Mouse (Mus musculus) heart, postnatal 10 days (tissue): ENCODE measurements around the gene Kirrel2. TPM values are rescaled to one million over a fixed set of nuclear protein-coding genes. Genes with fewer than 3 reads are reported as not detected.
"Not testable (repeated sequence)": the region's sequence is repeated elsewhere in the genome, so short reads cannot be mapped to it uniquely, and the experiment has no call there.

ENCODE experiments used
- DNase-seq, 2 experiments: peaks; one replicate each; pipeline ENCODE4 v3.0.0; 2021
- intact Hi-C: fragments of 180-260 bp; cut with DNase I; formaldehyde crosslinking; loops from one replicate; pipeline ENCODE4 v1.15.1; 2025
- total RNA-seq, 2 experiments: library from RNA; stranded (reverse); gene quantifications; 2 replicates each; pipeline ENCODE4 v1.2.3; 2021

Gene Kirrel2
- total RNA-seq, result under 1 TPM; 0.07 to 0.17 TPM

- peak; percentile 12 to 24 for DNase-seq
- intact Hi-C loops, result no loop called here
Observed at GRCm38 (mm10) chr7:30457629-30458330, at the start of gene Kirrel2, which contains the start of gene Nphs1. Gene Kirrel2 (minus strand): TSS chr7:30457690. Gene Nphs1 (plus strand): TSS chr7:30458315.

- intact Hi-C loops, DNase-seq: not testable (repeated sequence)
Observed at GRCm38 (mm10) chr7:30501159-30501558, 43.7 kb upstream of the Kirrel2 start.

DNA sequence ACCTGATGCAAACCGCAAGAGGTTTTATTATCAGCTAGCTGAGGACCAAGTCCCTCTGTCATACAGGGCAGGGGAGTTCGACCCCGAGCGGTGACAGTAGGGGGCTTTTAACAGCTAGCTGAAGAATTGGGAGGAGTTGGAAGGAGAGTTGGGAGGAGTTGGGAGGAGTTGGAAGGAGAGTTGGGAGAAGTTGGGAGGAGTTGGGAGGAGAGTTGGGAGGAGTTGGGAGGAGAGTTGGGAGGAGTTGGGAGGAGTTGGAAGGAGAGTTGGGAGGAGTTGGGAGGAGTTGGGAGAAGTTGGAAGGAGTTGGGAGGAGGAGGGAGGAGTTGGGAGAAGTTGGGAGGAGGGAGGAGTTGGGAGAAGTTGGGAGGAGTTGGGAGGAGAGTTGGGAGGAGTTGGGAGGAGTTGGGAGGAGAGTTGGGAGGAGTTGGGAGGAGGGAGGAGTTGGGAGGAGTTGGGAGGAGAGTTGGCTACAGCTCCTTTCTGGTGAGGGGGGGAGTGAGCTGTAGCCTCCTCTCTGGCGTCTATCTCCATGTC, 38.1 kb upstream of the Kirrel2 start:
- DNase-seq, intact Hi-C loops: not testable (repeated sequence)

- no peak for DNase-seq
- intact Hi-C loops, result loop anchor here (2.0 to 5.0 kb wide), 3 partner anchors 53 to 121 kb away; no protein-coding TSS in a partner anchor
Observed at GRCm38 (mm10) chr7:30493401-30493931, 36.0 kb upstream of the Kirrel2 start, which contains the start of gene Prodh2. Gene Prodh2 (plus strand): TSS chr7:30493622.

DNA sequence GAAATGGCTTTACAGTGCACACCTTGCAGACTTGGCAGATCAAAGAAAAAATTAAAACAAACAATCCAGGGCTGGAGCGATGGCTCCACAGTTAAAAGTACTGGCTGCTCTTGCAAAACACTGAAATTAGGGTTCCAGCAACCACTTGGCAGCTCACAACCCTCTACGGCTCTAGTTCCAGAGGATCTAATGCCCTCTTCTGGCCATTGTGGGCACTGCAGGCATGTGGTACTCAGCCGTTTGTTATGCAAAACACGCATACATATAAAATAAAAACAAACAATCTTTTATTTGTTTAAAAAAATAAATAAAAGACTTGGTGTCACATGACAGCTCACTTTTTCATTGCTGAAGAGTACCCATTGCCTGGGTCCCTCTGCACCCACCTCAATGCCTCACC, 35.3 kb upstream of the Kirrel2 start:
- DNase-seq, result peak; percentile 68 to 83
- intact Hi-C loops, result loop anchor here (2.0 to 5.0 kb wide), 3 partner anchors 52 to 120 kb away; no protein-coding TSS in a partner anchor

- DNase-seq, result no peak
- intact Hi-C loops, result loop anchor here (2.0 to 5.0 kb wide), 3 partner anchors 60 to 119 kb away; no protein-coding TSS in a partner anchor
Observed at GRCm38 (mm10) chr7:30490957-30491307, 33.4 kb upstream of the Kirrel2 start.

GRCm38 (mm10) chr7:30490251-30490956, 32.9 kb upstream of the Kirrel2 start:
- DNase-seq, result peak; percentile 31 to 47
- intact Hi-C loops, result loop anchor here (2.0 to 5.0 kb wide), 3 partner anchors 60 to 118 kb away; no protein-coding TSS in a partner anchor

DNA sequence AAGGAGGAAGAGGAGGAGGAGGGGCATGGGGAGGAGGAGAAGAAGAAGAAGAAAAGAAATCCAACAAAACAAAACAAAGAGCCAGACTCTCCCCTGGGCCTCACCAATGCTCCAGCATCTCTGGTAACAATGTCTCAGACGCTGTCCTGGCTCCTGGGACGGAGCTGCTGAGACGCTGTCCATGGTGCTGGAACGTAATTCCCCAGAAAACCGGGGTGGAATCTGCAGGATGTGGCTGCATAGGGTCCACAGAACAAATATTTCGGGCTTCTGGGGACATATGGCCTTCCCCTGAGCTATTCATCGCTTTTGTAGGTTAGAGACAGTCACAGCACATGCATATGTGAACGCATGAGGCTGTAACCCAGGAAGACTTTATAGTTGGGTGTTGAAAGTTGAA, 26.8 kb upstream of the Kirrel2 start:
- intact Hi-C loops, result no loop called here
- peak; percentile 28 to 54 for DNase-seq

- intact Hi-C loops, result no loop called here
- peak in 1 of 2 experiments; percentile 11 for DNase-seq
Observed at GRCm38 (mm10) chr7:30477415-30478381, 20.2 kb upstream of the Kirrel2 start.

DNA sequence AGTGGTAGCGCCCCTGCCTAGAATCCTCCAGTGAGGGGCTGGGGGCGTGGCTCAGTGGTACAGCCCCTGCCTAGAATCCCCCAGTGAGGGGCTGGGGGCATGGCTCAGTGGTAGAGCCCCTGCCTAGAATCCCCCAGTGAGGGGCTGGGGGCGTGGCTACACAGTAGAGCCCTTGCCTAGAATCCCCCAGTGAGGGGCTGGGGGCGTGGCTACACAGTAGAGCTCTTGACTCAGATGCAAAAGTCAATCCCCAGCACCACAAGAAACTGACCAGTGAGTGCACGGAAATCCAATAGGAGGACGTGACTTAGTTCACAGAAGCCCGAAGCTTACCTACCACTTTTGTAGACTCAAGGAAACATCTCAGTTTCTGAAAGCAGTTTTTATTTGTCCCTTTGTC, 18.6 kb upstream of the Kirrel2 start:
- intact Hi-C loops, DNase-seq: not testable (repeated sequence)

GRCm38 (mm10) chr7:30474999-30475398, 17.5 kb upstream of the Kirrel2 start:
- intact Hi-C loops, result no loop called here

GRCm38 (mm10) chr7:30472411-30472810, 14.9 kb upstream of the Kirrel2 start:
- DNase-seq, result peak; percentile 21 to 44
- intact Hi-C loops, result loop anchor here (2.0 kb wide), 1 partner anchor 32 kb away; no protein-coding TSS in a partner anchor

More at GRCm38 (mm10) chr7:30474999-30475398, 17.5 kb upstream of the Kirrel2 start:
- no peak for DNase-seq

GRCm38 (mm10) chr7:30464816-30465300, 7.4 kb upstream of the Kirrel2 start:
- intact Hi-C loops, result no loop called here
- DNase-seq, result no peak

DNA sequence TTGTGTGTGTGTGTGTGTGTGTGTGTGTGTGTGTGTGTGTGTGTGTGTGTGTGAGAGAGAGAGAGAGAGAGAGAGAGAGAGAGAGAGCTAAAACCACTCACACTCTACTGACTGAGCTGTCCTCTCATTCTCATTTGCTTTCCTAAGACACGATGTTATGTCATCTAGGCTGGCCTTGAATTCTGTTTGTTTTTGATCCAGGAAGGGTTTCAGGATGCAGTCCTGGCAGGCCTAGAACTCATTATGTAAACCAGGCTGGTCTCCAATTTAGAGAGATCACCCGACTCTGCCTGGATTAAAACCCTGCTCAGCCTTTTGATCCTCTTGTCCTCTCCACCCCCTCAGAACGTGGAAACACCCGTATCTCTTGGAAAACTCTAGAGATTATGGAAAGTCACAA, 6.5 kb upstream of the Kirrel2 start:
- intact Hi-C loops, result no loop called here
- DNase-seq, result no peak

DNA sequence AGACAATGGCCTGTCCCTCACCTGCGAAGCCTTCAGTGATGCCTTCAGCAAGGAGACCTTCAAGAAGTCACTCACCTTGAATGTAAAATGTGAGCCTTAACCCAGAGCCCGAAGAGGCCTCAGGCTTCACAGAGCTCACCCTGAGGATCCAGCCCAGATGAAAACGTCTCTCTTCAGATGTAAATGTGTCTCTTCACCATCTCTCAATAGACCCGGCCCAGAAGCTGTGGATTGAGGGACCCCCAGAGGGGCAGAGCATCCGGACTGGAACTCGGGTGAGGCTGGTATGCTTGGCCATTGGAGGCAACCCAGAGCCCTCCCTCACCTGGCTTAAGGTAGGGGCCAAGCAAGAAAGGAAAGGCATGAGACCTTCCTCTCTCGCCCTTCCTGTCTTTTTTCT, 6.1 kb upstream of the Kirrel2 start:
- DNase-seq, result no peak
- intact Hi-C loops, result no loop called here

DNA sequence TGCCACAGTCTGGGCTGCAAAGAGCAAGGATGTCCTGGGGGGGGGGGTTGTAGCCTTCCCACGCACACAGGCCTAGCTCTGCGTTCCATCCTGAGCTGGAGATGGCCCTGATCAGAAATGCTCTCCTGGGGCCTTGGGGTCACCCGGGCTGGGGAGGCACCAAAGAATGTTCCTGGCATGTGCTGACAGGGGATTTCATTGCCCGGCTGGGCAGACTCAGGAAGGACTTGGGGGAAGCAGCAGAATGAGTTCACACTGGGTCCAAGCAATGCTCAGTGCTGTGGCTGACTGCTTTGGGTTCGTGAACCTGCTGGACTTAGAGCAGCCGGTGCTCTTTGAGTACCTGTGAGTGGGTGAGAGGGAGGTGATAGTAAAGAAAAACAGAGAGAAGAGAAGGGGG, 2.0 kb upstream of the Kirrel2 start:
- intact Hi-C loops, result no loop called here
- DNase-seq, result no peak

GRCm38 (mm10) chr7:30456911-30457628, 420 bp downstream of the Kirrel2 start:
- peak; percentile 8 to 12 for DNase-seq
- intact Hi-C loops, result no loop called here

DNA sequence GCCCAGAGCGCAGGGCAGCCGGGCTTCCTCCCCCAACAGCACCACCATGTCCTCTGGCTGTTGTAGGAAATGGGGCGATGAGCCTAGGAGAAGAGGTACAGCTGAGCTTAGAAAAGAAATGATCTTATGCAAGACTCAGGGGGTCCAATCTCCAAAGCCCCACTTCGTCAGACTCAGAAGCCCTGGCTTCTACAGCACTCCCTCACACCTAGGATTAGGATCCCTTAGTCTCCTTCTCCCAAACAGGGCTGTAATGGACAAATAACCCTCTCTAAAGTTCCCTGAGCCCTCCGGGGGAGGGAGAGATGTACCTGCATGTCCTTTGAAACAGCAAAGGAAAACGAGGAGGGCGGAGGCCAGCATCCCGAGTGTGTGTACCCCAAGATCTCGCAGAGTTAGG, 1.0 kb downstream of the Kirrel2 start:
- no peak for DNase-seq
- intact Hi-C loops, result no loop called here

DNA sequence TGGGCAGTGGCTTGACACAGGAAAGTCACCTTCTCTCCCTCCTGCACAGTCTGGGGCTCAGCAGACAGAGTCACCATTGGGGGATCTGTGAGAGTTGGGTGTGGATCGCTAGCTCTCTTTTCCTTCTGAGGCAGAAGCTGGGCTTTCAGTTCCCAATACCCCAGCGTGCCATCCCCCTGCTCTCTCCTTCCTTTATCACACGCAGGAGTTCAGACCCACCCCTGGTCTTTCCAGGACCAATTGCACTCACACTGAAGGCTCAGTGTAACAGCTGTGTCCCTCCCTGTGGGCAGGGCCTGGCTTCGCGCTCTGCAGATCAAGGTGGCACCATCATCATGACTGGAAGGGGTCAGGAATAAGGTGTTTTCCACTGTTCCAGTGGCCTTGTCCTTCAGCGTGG, 3.2 kb downstream of the Kirrel2 start:
- intact Hi-C loops, result no loop called here
- DNase-seq, result no peak
